ENCODE assay signal across 20 mouse cellular contexts in the genomic region with DNA sequence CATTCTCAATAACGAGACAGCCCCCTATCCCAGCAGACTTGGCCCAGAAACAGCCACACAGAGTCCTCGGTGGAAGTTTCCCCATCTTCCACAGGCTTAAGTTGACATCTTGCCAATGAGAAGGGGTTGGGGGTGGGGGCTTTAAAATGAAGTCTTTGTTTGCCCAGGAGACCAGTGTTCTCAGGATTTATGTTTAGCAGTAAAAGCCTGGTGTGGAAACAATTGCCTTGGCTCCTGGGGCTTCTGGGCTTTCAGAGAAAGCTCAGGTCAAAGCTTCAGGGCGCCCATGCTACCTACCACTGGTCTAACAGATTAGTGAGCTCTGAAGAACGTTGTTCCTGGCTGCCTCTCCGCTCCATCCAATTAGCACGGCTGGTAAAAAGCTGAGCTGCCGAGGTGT. TPM values are rescaled to one million over a fixed set of nuclear protein-coding genes. Genes with fewer than 3 reads are reported as not detected.
DNase-seq lines count a peak whose midpoint lies in the region; ATAC-seq and TF ChIP-seq lines count a peak whose summit lies in the region.
"Had no signal": no experiment of that assay in that cellular context is flagged by ENCODE, and none has a peak within 500 bp of the region (broad histone marks: within the 10 kb centered on the region; RNA-seq: fewer than 3 reads in every experiment).

No protein-coding gene starts in this region.

- H3K4me1 ChIP-seq in forebrain, embryonic 10.5 days = peaks cover 15% of the 10 kb centered on the region
- H3K4me1 ChIP-seq in forebrain, embryonic 13.5 days = peaks cover 14% of the 10 kb centered on the region
- H3K4me1 ChIP-seq in kidney, embryonic 16.5 days (ENCODE audit: insufficient read depth, low read length) = peaks cover 8% of the 10 kb centered on the region; the same call in 1 of the 2 replicates
- peaks cover 16% of the 10 kb centered on the region for H3K4me1 ChIP-seq in limb, embryonic 14.5 days (ENCODE audit: control insufficient read depth, insufficient read depth, low read length)
- H3K4me1 ChIP-seq: embryonic facial prominence, embryonic 15.5 days had no signal

- H3K36me3 ChIP-seq in forebrain, embryonic 10.5 days (replicated peaks) = no peaks in the 10 kb centered on the region
- H3K36me3 ChIP-seq in forebrain, embryonic 13.5 days (ENCODE audit: poor library complexity, severe bottlenecking) = no peaks in the 10 kb centered on the region
- H3K36me3 ChIP-seq in kidney, embryonic 16.5 days (ENCODE audit: insufficient read depth, low read length) = no peaks in the 10 kb centered on the region
- H3K36me3 ChIP-seq in limb, embryonic 14.5 days (ENCODE audit: control insufficient read depth, insufficient read depth, low read length) = no peaks in the 10 kb centered on the region
- H3K36me3 ChIP-seq: embryonic facial prominence, embryonic 15.5 days; midbrain, embryonic 12.5 days had no signal

- no peaks in the 10 kb centered on the region for H3K9me3 ChIP-seq in forebrain, embryonic 10.5 days
- no peaks in the 10 kb centered on the region for H3K9me3 ChIP-seq in forebrain, embryonic 13.5 days (replicated peaks)
- no peaks in the 10 kb centered on the region for H3K9me3 ChIP-seq in kidney, embryonic 16.5 days (ENCODE audit: low read length)
- H3K9me3 ChIP-seq in limb, embryonic 14.5 days (ENCODE audit: control insufficient read depth, low read length) = no peaks in the 10 kb centered on the region
- H3K9me3 ChIP-seq: embryonic facial prominence, embryonic 15.5 days; midbrain, embryonic 12.5 days had no signal

- no peak overlapping the region for H3K9ac ChIP-seq in forebrain, embryonic 13.5 days
- H3K9ac ChIP-seq in kidney, embryonic 16.5 days (replicated peaks; ENCODE audit: low read length) = no peak overlapping the region
- no peak overlapping the region for H3K9ac ChIP-seq in limb, embryonic 14.5 days (ENCODE audit: low read depth, low read length, severe bottlenecking)
- H3K9ac ChIP-seq: embryonic facial prominence, embryonic 15.5 days; midbrain, embryonic 12.5 days had no signal

- H3K4me2 ChIP-seq in forebrain, embryonic 13.5 days = no peak overlapping the region
- H3K4me2 ChIP-seq in kidney, embryonic 16.5 days (replicated peaks; ENCODE audit: low read depth, low read length) = no peak overlapping the region
- H3K4me2 ChIP-seq in limb, embryonic 14.5 days (replicated peaks; ENCODE audit: low read depth, low read length, severe bottlenecking) = peak overlapping the region; percentile 10; the same call in 1 of the 2 replicates
- H3K4me2 ChIP-seq: embryonic facial prominence, embryonic 15.5 days; heart, embryonic 11.5 days; midbrain, embryonic 12.5 days had no signal

- no peaks in the 10 kb centered on the region for H3K27me3 ChIP-seq in forebrain, embryonic 10.5 days (ENCODE audit: poor library complexity, severe bottlenecking)
- H3K27me3 ChIP-seq in forebrain, embryonic 13.5 days = no peaks in the 10 kb centered on the region
- no peaks in the 10 kb centered on the region for H3K27me3 ChIP-seq in kidney, embryonic 16.5 days (ENCODE audit: insufficient read depth, low read length)
- H3K27me3 ChIP-seq in limb, embryonic 14.5 days (ENCODE audit: control insufficient read depth, insufficient read depth, low read length) = no peaks in the 10 kb centered on the region
- H3K27me3 ChIP-seq: embryonic facial prominence, embryonic 15.5 days; Patski had no signal

- no peak for DNase-seq in forebrain, embryonic 10.5 days (ENCODE audit: extremely low spot score, low spot score)
- DNase-seq in kidney, postnatal 10 days = no peak
- peak; percentile 35 for DNase-seq in embryo, embryonic 11 days
- peak; percentile 15 for DNase-seq in limb, embryonic 14.5 days (ENCODE audit: low spot score)
- DNase-seq in ovary, postnatal 14 days (ENCODE audit: low spot score) = no peak
- no peak for DNase-seq in gastrocnemius, adult 2 months
- DNase-seq: gastrocnemius, postnatal 25 days; right cerebral cortex, postnatal 14 days had no signal

- intact Hi-C loops in gastrocnemius, adult 2 months (cut with DNase I) = no loop called here

- no peak for TF ChIP-seq POLR2A in limb, embryonic 14.5 days (IDR thresholded peaks at IDR 0.05; ENCODE audit: borderline replicate concordance, extremely low read depth, insufficient read depth, insufficient read length)

- TF ChIP-seq CTCF in gastrocnemius, adult 2 months (IDR thresholded peaks at IDR 0.05) = no peak

- ATAC-seq in forebrain, embryonic 13.5 days = no peak
- ATAC-seq in kidney, embryonic 16.5 days (ENCODE audit: low FRiP score, low TSS enrichment) = peak; percentile 31; the same call in 1 of the 2 replicates
- peak; percentile 65; the same call in 1 of the 2 replicates for ATAC-seq in limb, embryonic 14.5 days (ENCODE audit: low FRiP score, low read depth)

- no peak overlapping the region for H3K4me3 ChIP-seq in forebrain, embryonic 10.5 days
- no peak overlapping the region for H3K4me3 ChIP-seq in forebrain, embryonic 13.5 days
- no peak overlapping the region for H3K4me3 ChIP-seq in kidney, embryonic 16.5 days (ENCODE audit: low read length)
- no peak overlapping the region for H3K4me3 ChIP-seq in limb, embryonic 14.5 days (replicated peaks; ENCODE audit: low read length)
- no peak overlapping the region for H3K4me3 ChIP-seq in gastrocnemius, adult 2 months
- H3K4me3 ChIP-seq: embryonic facial prominence, embryonic 15.5 days; midbrain, embryonic 12.5 days had no signal

- H3K27ac ChIP-seq in forebrain, embryonic 10.5 days = peak overlapping the region; percentile 40; the same call in 1 of the 2 replicates
- no peak overlapping the region for H3K27ac ChIP-seq in forebrain, embryonic 13.5 days
- H3K27ac ChIP-seq in kidney, embryonic 16.5 days (ENCODE audit: low read length) = no peak overlapping the region
- no peak overlapping the region for H3K27ac ChIP-seq in limb, embryonic 14.5 days (replicated peaks; ENCODE audit: low read depth, low read length)
- H3K27ac ChIP-seq in gastrocnemius, adult 2 months = no peak overlapping the region
- H3K27ac ChIP-seq: embryonic facial prominence, embryonic 15.5 days; midbrain, embryonic 12.5 days had no signal

- 34% methylated on average over 7 of the region's 7 CpGs for WGBS in forebrain, embryonic 10.5 days
- 18% methylated on average over 7 of the region's 7 CpGs for whole genome bisulfite sequencing in forebrain, embryonic 13.5 days
- WGBS in kidney, embryonic 16.5 days = 45% methylated on average over 7 of the region's 7 CpGs
- WGBS in limb, embryonic 14.5 days = 25% methylated on average over 7 of the region's 7 CpGs

RNA-seq across cellular contexts. Expression of a gene that starts 6.0 kb away (rescaled TPM):
- polyA plus RNA-seq in forebrain, embryonic 10.5 days (2016; fragmentation: Nextera tagmentation; extraction: Ambion mirVana) = not detected in 2 replicates
- polyA plus RNA-seq in forebrain, embryonic 13.5 days (2015; fragmentation: Nextera tagmentation; extraction: Ambion mirVana) = not detected in 2 replicates
- 0.21 and 0.25 TPM in 2 replicates for polyA plus RNA-seq in kidney, embryonic 16.5 days (2015; fragmentation: Nextera tagmentation; extraction: Ambion mirVana)
- polyA plus RNA-seq in limb, embryonic 14.5 days (2012; rRNA removed) = not detected in 2 replicates
- polyA plus RNA-seq in limb, embryonic 14.5 days (2014; fragmentation: Nextera tagmentation; extraction: Ambion mirVana) = not detected in 2 replicates
- total RNA-seq in gastrocnemius, adult 2 months (2021) = not detected
- total RNA-seq: adrenal gland, postnatal 4 days; gastrocnemius, postnatal 25 days; heart, postnatal 4 days; layer of hippocampus, postnatal 36 days; left cerebral cortex, postnatal 36 days had no signal
- polyA plus RNA-seq: embryonic facial prominence, embryonic 15.5 days; frontal cortex, adult 2 months; heart, embryonic 11.5 days; liver, embryonic 16.5 days; midbrain, embryonic 12.5 days; Patski had no signal

RNA-seq across cellular contexts. Expression of a gene that starts 43.2 kb away (rescaled TPM):
- not detected in 2 replicates for polyA plus RNA-seq in forebrain, embryonic 10.5 days (2016; fragmentation: Nextera tagmentation; extraction: Ambion mirVana)
- polyA plus RNA-seq in forebrain, embryonic 13.5 days (2015; fragmentation: Nextera tagmentation; extraction: Ambion mirVana) = not detected in 2 replicates
- not detected in 2 replicates for polyA plus RNA-seq in kidney, embryonic 16.5 days (2015; fragmentation: Nextera tagmentation; extraction: Ambion mirVana)
- polyA plus RNA-seq in limb, embryonic 14.5 days (2012; rRNA removed) = not detected in 2 replicates
- not detected in 2 replicates for polyA plus RNA-seq in limb, embryonic 14.5 days (2014; fragmentation: Nextera tagmentation; extraction: Ambion mirVana)
- not detected for total RNA-seq in gastrocnemius, adult 2 months (2021)
- total RNA-seq: adrenal gland, postnatal 4 days; gastrocnemius, postnatal 25 days; heart, postnatal 4 days; layer of hippocampus, postnatal 36 days; left cerebral cortex, postnatal 36 days had no signal
- polyA plus RNA-seq: embryonic facial prominence, embryonic 15.5 days; frontal cortex, adult 2 months; heart, embryonic 11.5 days; liver, embryonic 16.5 days; midbrain, embryonic 12.5 days; Patski had no signal

Comparison
In these comparisons a context has a peak if more than half of its experiments do, and no peak if none do; other contexts are left out.
1. DNase-seq: peak in embryo, embryonic 11 days (single experiment) and limb, embryonic 14.5 days (single experiment); none in forebrain, embryonic 10.5 days (single experiment), kidney, postnatal 10 days (single experiment), ovary, postnatal 14 days (single experiment) and gastrocnemius, adult 2 months (single experiment).